Mouse (Mus musculus): Measurements from ENCODE around the gene Pik3r1. TPM values are rescaled to one million over a fixed set of nuclear protein-coding genes. Genes with fewer than 3 reads are reported as not detected.

The Pik3r1 gene
- polyA plus RNA-seq, 1 experiment from 2014 or later: 42.7 TPM

GRCm38 (mm10) chr13:101735364-101736120 is 32.5 kb downstream of the Pik3r1 start:
- WGBS: 65% methylated on average over 8 of the region's 8 CpGs
- ATAC-seq: no peak

GRCm38 (mm10) chr13:101734227-101734626 is 33.8 kb downstream of the Pik3r1 start:
- no peak overlapping the region for H3K27ac ChIP-seq (ENCODE audit: low read length)
- H3K4me2 ChIP-seq (ENCODE audit: low read length): no peak overlapping the region
- 70% methylated on average over 7 of the region's 7 CpGs for WGBS
- no peak overlapping the region for H3K9ac ChIP-seq (replicated peaks; ENCODE audit: low read depth, low read length)
- no peak overlapping the region for H3K4me3 ChIP-seq (replicated peaks; ENCODE audit: low read length)
- no peaks in the 10 kb centered on the region for H3K36me3 ChIP-seq (ENCODE audit: control insufficient read depth, insufficient read depth)
- H3K4me1 ChIP-seq (replicated peaks; ENCODE audit: control insufficient read depth, insufficient read depth, low read length): peaks cover 14% of the 10 kb centered on the region
- no peaks in the 10 kb centered on the region for H3K9me3 ChIP-seq (ENCODE audit: control insufficient read depth, low read length)
- H3K27me3 ChIP-seq (replicated peaks; ENCODE audit: control insufficient read depth, insufficient read depth, low read length): no peaks in the 10 kb centered on the region
- no peak for ATAC-seq

More at GRCm38 (mm10) chr13:101735364-101736120, 32.5 kb downstream of the Pik3r1 start:
- no peaks in the 10 kb centered on the region for H3K9me3 ChIP-seq (ENCODE audit: control insufficient read depth, low read length)
- H3K4me2 ChIP-seq (ENCODE audit: low read length): no peak overlapping the region
- H3K4me1 ChIP-seq (replicated peaks; ENCODE audit: control insufficient read depth, insufficient read depth, low read length): peaks cover 3% of the 10 kb centered on the region; the same call in 1 of the 2 replicates
- no peak overlapping the region for H3K9ac ChIP-seq (replicated peaks; ENCODE audit: low read depth, low read length)
- H3K27me3 ChIP-seq (replicated peaks; ENCODE audit: control insufficient read depth, insufficient read depth, low read length): no peaks in the 10 kb centered on the region
- H3K27ac ChIP-seq (ENCODE audit: low read length): no peak overlapping the region
- H3K36me3 ChIP-seq (ENCODE audit: control insufficient read depth, insufficient read depth): no peaks in the 10 kb centered on the region
- H3K4me3 ChIP-seq (replicated peaks; ENCODE audit: low read length): no peak overlapping the region

GRCm38 (mm10) chr13:101732675-101733074 is 35.3 kb downstream of the Pik3r1 start:
- no peak for ATAC-seq
- Histone ChIP-seq H3K36me3 (ENCODE audit: control insufficient read depth, insufficient read depth) (no peaks in the 10 kb centered on the region), H3K27ac (ENCODE audit: low read length) (no peak overlapping the region), H3K4me2 (ENCODE audit: low read length) (no peak overlapping the region), H3K9ac (replicated peaks; ENCODE audit: low read depth, low read length) (no peak overlapping the region), H3K9me3 (ENCODE audit: control insufficient read depth, low read length) (no peaks in the 10 kb centered on the region), H3K4me3 (replicated peaks; ENCODE audit: low read length) (no peak overlapping the region), H3K4me1 (replicated peaks; ENCODE audit: control insufficient read depth, insufficient read depth, low read length) (peaks cover 14% of the 10 kb centered on the region), H3K27me3 (replicated peaks; ENCODE audit: control insufficient read depth, insufficient read depth, low read length) (no peaks in the 10 kb centered on the region)
- 90% methylated on average over 10 of the region's 10 CpGs for WGBS

- Histone ChIP-seq H3K4me1 (replicated peaks; ENCODE audit: control insufficient read depth, insufficient read depth, low read length) (peaks cover 14% of the 10 kb centered on the region), H3K9ac (replicated peaks; ENCODE audit: low read depth, low read length) (no peak overlapping the region), H3K27ac (ENCODE audit: low read length) (no peak overlapping the region), H3K9me3 (ENCODE audit: control insufficient read depth, low read length) (no peaks in the 10 kb centered on the region), H3K36me3 (ENCODE audit: control insufficient read depth, insufficient read depth) (no peaks in the 10 kb centered on the region), H3K4me2 (ENCODE audit: low read length) (no peak overlapping the region), H3K27me3 (replicated peaks; ENCODE audit: control insufficient read depth, insufficient read depth, low read length) (no peaks in the 10 kb centered on the region), H3K4me3 (replicated peaks; ENCODE audit: low read length) (no peak overlapping the region)
- 79% methylated on average over 7 of the region's 7 CpGs for WGBS
- ATAC-seq: no peak
Measured at GRCm38 (mm10) chr13:101731777-101732176, 36.2 kb downstream of the Pik3r1 start.

- 92% methylated on average over 8 of the region's 8 CpGs for WGBS
- no peaks in the 10 kb centered on the region for H3K36me3 ChIP-seq (ENCODE audit: control insufficient read depth, insufficient read depth)
Measured at GRCm38 (mm10) chr13:101730351-101730750, 37.7 kb downstream of the Pik3r1 start.

GRCm38 (mm10) chr13:101729248-101730055 is 38.6 kb downstream of the Pik3r1 start:
- peak; percentile 36; the same call in 1 of the 2 replicates for ATAC-seq

More at GRCm38 (mm10) chr13:101730351-101730750, 37.7 kb downstream of the Pik3r1 start:
- Histone ChIP-seq H3K9ac (replicated peaks; ENCODE audit: low read depth, low read length) (no peak overlapping the region), H3K4me3 (replicated peaks; ENCODE audit: low read length) (no peak overlapping the region), H3K4me1 (replicated peaks; ENCODE audit: control insufficient read depth, insufficient read depth, low read length) (peaks cover 14% of the 10 kb centered on the region), H3K27me3 (replicated peaks; ENCODE audit: control insufficient read depth, insufficient read depth, low read length) (no peaks in the 10 kb centered on the region), H3K9me3 (ENCODE audit: control insufficient read depth, low read length) (no peaks in the 10 kb centered on the region), H3K4me2 (ENCODE audit: low read length) (no peak overlapping the region), H3K27ac (ENCODE audit: low read length) (no peak overlapping the region)
- no peak for ATAC-seq

GRCm38 (mm10) chr13:101728816-101729215 is 39.2 kb downstream of the Pik3r1 start:
- Histone ChIP-seq H3K9ac (replicated peaks; ENCODE audit: low read depth, low read length) (no peak overlapping the region), H3K4me3 (replicated peaks; ENCODE audit: low read length) (no peak overlapping the region), H3K27me3 (replicated peaks; ENCODE audit: control insufficient read depth, insufficient read depth, low read length) (no peaks in the 10 kb centered on the region), H3K4me2 (ENCODE audit: low read length) (no peak overlapping the region), H3K9me3 (ENCODE audit: control insufficient read depth, low read length) (no peaks in the 10 kb centered on the region), H3K36me3 (ENCODE audit: control insufficient read depth, insufficient read depth) (no peaks in the 10 kb centered on the region), H3K4me1 (replicated peaks; ENCODE audit: control insufficient read depth, insufficient read depth, low read length) (peaks cover 12% of the 10 kb centered on the region), H3K27ac (ENCODE audit: low read length) (no peak overlapping the region)
- ATAC-seq: 0 out of 2 replicates have a peak, but pooled peaks have one; percentile 45
- 58% methylated on average over 7 of the region's 7 CpGs for WGBS

More at GRCm38 (mm10) chr13:101729248-101730055, 38.6 kb downstream of the Pik3r1 start:
- peaks cover 14% of the 10 kb centered on the region for H3K4me1 ChIP-seq (replicated peaks; ENCODE audit: control insufficient read depth, insufficient read depth, low read length)
- H3K36me3 ChIP-seq (ENCODE audit: control insufficient read depth, insufficient read depth): no peaks in the 10 kb centered on the region
- H3K4me3 ChIP-seq (replicated peaks; ENCODE audit: low read length): no peak overlapping the region
- H3K27ac ChIP-seq (ENCODE audit: low read length): no peak overlapping the region
- H3K4me2 ChIP-seq (ENCODE audit: low read length): no peak overlapping the region
- H3K27me3 ChIP-seq (replicated peaks; ENCODE audit: control insufficient read depth, insufficient read depth, low read length): no peaks in the 10 kb centered on the region
- WGBS: 51% methylated on average over 4 of the region's 4 CpGs
- H3K9ac ChIP-seq (replicated peaks; ENCODE audit: low read depth, low read length): no peak overlapping the region
- H3K9me3 ChIP-seq (ENCODE audit: control insufficient read depth, low read length): no peaks in the 10 kb centered on the region

- H3K27ac ChIP-seq (ENCODE audit: low read length): no peak overlapping the region
- peaks cover 12% of the 10 kb centered on the region for H3K4me1 ChIP-seq (replicated peaks; ENCODE audit: control insufficient read depth, insufficient read depth, low read length)
- H3K36me3 ChIP-seq (ENCODE audit: control insufficient read depth, insufficient read depth): no peaks in the 10 kb centered on the region
- 79% methylated on average over 3 of the region's 3 CpGs for WGBS
- no peak overlapping the region for H3K9ac ChIP-seq (replicated peaks; ENCODE audit: low read depth, low read length)
- no peaks in the 10 kb centered on the region for H3K27me3 ChIP-seq (replicated peaks; ENCODE audit: control insufficient read depth, insufficient read depth, low read length)
- no peak for ATAC-seq
- no peaks in the 10 kb centered on the region for H3K9me3 ChIP-seq (ENCODE audit: control insufficient read depth, low read length)
- H3K4me3 ChIP-seq (replicated peaks; ENCODE audit: low read length): no peak overlapping the region
- no peak overlapping the region for H3K4me2 ChIP-seq (ENCODE audit: low read length)
Measured at GRCm38 (mm10) chr13:101728300-101728699, 39.7 kb downstream of the Pik3r1 start.

- ATAC-seq: no peak
- H3K9ac ChIP-seq (replicated peaks; ENCODE audit: low read depth, low read length): no peak overlapping the region
- H3K4me1 ChIP-seq (replicated peaks; ENCODE audit: control insufficient read depth, insufficient read depth, low read length): peaks cover 12% of the 10 kb centered on the region
- no peaks in the 10 kb centered on the region for H3K27me3 ChIP-seq (replicated peaks; ENCODE audit: control insufficient read depth, insufficient read depth, low read length)
- no peaks in the 10 kb centered on the region for H3K36me3 ChIP-seq (ENCODE audit: control insufficient read depth, insufficient read depth)
- H3K4me2 ChIP-seq (ENCODE audit: low read length): no peak overlapping the region
- H3K9me3 ChIP-seq (ENCODE audit: control insufficient read depth, low read length): no peaks in the 10 kb centered on the region
- 70% methylated on average over 5 of the region's 5 CpGs for WGBS
- H3K4me3 ChIP-seq (replicated peaks; ENCODE audit: low read length): no peak overlapping the region
- H3K27ac ChIP-seq (ENCODE audit: low read length): no peak overlapping the region
Measured at GRCm38 (mm10) chr13:101727837-101728236, 40.2 kb downstream of the Pik3r1 start.

Measured in forebrain, embryonic 16.5 days (tissue).